Mouse (Mus musculus): ENCODE measurements around the gene AC109138.7. TPM values are rescaled to one million over a fixed set of nuclear protein-coding genes. Genes with fewer than 3 reads are reported as not detected.
A peak's percentile ranks its signal among the peaks of the same experiment; 100 is the strongest.

Gene AC109138.7
- polyA plus RNA-seq, 1 experiment, result not detected

DNA sequence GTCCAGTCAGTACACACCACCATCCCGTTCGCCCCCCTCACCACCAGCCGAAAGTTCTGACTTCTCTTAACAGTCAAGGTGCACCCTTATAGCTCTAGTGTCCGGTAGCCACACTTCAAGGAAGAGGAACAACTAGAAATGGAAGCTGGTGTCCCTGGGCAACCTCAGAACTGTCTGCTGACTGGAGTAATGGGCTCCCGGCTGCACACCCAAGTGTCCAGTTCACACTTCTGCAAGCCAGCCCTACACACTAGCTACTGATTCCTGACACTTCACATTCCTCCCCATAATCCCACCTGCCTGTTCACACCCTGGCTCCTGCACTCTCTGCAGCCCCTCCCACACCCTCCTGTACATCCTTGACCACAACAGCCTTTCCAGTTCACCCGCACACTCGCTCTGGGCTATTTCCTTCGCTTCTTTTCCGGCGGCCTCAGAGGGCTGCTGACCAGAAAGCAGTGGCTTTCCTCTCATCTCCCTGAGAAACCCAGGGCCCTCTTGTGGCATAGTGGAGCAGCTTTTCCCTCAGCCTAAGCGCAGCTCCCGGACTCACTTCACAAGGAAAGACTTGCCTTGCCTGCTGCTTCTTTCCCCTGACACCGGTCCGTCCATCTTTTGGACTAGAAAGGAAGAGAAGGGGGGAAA, 2.0 kb downstream of the AC109138.7 start:
- TF ChIP-seq CTCF (IDR thresholded peaks at IDR 0.05; ENCODE audit: borderline replicate concordance, insufficient read depth, low read length) (peak; percentile 32; the same call in 1 of the 2 replicates), POLR2A (IDR thresholded peaks at IDR 0.05; ENCODE audit: low read depth, low read length) (no peak)
- Histone ChIP-seq H3K27ac (ENCODE audit: insufficient read depth, low read length) (no peak overlapping the region), H3K4me1 (ENCODE audit: control insufficient read depth, insufficient read depth, low read length) (peaks cover 32% of the 10 kb centered on the region), H3K4me3 (ENCODE audit: insufficient read depth, low read length) (peak overlapping the region; percentile 71)

DNA sequence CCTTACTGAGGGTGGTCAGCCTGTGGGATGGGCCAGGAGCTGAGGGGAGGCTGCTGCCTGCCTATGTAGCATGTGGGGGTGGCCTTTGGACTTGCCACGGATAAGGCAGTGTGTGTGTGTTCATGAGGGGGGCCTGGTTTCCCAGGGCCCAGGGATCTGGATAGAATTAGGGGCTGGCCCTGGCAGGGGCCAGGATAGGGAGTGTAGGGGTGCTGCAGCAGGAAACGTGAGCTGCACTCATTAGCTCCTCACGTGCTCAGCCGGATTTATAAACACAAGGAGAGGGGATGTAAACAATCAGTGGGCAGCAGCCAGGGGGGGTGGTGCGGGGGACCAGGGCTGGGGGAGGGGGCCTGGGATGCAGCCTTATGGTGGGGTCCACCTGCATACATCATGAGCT, 3.0 kb downstream of the AC109138.7 start:
- TF ChIP-seq POLR2A (IDR thresholded peaks at IDR 0.05; ENCODE audit: low read depth, low read length) (no peak), CTCF (IDR thresholded peaks at IDR 0.05; ENCODE audit: borderline replicate concordance, insufficient read depth, low read length) (no peak)
- Histone ChIP-seq H3K4me3 (ENCODE audit: insufficient read depth, low read length) (no peak overlapping the region), H3K27ac (ENCODE audit: insufficient read depth, low read length) (no peak overlapping the region), H3K4me1 (ENCODE audit: control insufficient read depth, insufficient read depth, low read length) (peaks cover 33% of the 10 kb centered on the region)

DNA sequence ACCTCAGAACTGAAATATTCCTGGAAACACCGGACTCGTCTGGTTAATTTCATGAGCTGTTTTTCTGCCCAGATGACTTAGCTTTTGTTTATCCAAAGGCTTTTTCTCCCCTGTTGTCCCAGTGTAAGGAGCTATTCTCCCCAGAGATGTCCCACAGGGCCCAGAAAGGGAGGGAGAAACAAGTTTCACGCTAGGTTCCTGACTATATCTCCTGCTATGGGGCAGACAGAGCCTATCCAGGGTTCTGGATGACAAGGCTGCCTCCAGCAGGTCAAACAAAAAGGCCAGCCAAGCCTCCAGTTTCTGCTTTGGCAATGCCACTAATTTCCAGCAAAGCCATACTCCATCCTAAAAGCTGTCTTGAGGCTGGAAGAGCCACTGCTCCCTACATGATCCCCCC, 3.7 kb downstream of the AC109138.7 start:
- no peak overlapping the region for H3K4me3 ChIP-seq (ENCODE audit: insufficient read depth, low read length)
- TF ChIP-seq POLR2A (IDR thresholded peaks at IDR 0.05; ENCODE audit: low read depth, low read length), result no peak
- no peak for TF ChIP-seq CTCF (IDR thresholded peaks at IDR 0.05; ENCODE audit: borderline replicate concordance, insufficient read depth, low read length)
- no peak overlapping the region for H3K27ac ChIP-seq (ENCODE audit: insufficient read depth, low read length)
- peaks cover 31% of the 10 kb centered on the region for H3K4me1 ChIP-seq (ENCODE audit: control insufficient read depth, insufficient read depth, low read length)

DNA sequence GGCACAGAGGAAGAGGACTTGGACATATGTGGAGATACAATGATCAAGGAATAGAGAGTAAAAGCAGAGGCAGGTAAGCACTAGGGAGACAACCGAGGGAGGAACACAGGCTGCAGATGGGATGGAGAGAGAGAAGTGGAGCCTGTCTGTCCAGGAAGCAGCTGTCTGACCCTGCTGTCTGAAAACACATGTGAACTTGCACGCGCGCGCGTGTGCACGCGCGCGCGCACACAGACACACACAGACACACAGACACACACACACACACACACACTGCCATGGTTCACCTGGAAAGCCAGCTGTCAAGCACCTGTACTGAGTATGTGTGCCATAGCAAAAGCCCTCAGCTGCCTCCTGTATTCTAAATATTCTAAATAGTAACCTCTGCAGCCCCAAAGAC, 4.1 kb downstream of the AC109138.7 start:
- TF ChIP-seq POLR2A (IDR thresholded peaks at IDR 0.05; ENCODE audit: low read depth, low read length) (no peak), CTCF (IDR thresholded peaks at IDR 0.05; ENCODE audit: borderline replicate concordance, insufficient read depth, low read length) (no peak)
- Histone ChIP-seq H3K27ac (ENCODE audit: insufficient read depth, low read length) (no peak overlapping the region), H3K4me3 (ENCODE audit: insufficient read depth, low read length) (no peak overlapping the region), H3K4me1 (ENCODE audit: control insufficient read depth, insufficient read depth, low read length) (peaks cover 27% of the 10 kb centered on the region)

DNA sequence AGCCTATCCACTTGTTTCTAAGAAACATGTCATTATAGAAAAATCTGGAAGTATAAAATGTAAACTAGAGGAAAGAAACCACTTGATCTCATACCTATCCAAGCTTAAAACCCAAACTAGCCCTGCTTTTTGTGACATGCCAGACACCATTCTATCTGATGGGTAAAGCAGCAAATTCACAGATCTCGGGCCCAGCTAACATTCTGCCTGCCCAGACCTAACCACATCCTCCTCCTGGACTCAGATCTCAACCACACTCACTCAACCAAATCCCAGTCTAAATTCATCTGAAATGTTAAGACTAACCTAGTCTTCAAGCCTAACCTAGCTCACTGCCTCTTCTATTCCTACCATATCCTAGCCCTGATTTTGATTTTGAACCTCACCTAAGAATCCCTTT, 4.6 kb downstream of the AC109138.7 start:
- Histone ChIP-seq H3K27ac (ENCODE audit: insufficient read depth, low read length) (no peak overlapping the region), H3K4me1 (ENCODE audit: control insufficient read depth, insufficient read depth, low read length) (peaks cover 24% of the 10 kb centered on the region), H3K4me3 (ENCODE audit: insufficient read depth, low read length) (no peak overlapping the region)
- TF ChIP-seq POLR2A (IDR thresholded peaks at IDR 0.05; ENCODE audit: low read depth, low read length) (no peak), CTCF (IDR thresholded peaks at IDR 0.05; ENCODE audit: borderline replicate concordance, insufficient read depth, low read length) (no peak)

DNA sequence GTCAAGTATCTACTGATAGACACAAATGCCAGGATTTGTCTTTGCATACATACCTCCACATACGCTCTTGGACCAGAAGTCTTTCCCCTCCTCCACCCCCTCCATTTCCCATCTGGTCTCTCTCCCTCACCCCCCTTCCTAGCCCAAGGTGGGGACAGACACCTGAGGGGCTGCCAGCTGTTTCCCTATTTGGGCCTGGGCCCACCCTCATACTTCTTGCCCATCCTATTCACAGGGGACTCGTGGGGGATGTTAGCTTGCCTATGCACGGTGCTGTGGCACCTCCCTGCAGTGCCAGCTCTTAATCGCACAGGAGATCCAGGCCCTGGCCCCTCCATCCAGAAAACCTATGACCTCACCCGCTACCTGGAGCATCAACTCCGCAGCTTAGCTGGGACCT, 5.8 kb downstream of the AC109138.7 start:
- Histone ChIP-seq H3K4me1 (ENCODE audit: control insufficient read depth, insufficient read depth, low read length) (peaks cover 23% of the 10 kb centered on the region), H3K27ac (ENCODE audit: insufficient read depth, low read length) (no peak overlapping the region), H3K4me3 (ENCODE audit: insufficient read depth, low read length) (no peak overlapping the region)
- TF ChIP-seq POLR2A (IDR thresholded peaks at IDR 0.05; ENCODE audit: low read depth, low read length), result no peak
- TF ChIP-seq CTCF (IDR thresholded peaks at IDR 0.05; ENCODE audit: borderline replicate concordance, insufficient read depth, low read length), result no peak

DNA sequence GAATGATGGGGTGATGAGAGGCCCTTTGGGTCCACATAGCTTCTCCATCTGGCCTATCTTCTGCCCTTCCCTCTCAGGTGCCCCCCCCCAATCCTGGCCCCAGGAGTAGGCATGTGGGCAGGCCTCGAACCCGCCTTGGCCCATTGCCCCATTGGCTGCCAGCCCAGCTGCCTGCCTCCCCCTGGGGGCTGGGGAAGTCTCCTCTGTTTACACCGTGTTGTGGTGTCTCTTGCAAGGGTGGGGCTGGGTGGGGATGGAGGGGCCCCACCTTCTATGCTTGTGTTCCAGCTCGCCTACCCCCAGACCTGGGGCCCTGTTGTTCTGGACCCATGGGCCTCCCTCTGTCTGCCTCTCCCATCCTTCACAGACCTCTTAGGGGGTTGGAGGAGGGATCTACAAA, 6.3 kb downstream of the AC109138.7 start:
- no peak overlapping the region for H3K4me3 ChIP-seq (ENCODE audit: insufficient read depth, low read length)
- peaks cover 23% of the 10 kb centered on the region for H3K4me1 ChIP-seq (ENCODE audit: control insufficient read depth, insufficient read depth, low read length)
- TF ChIP-seq CTCF (IDR thresholded peaks at IDR 0.05; ENCODE audit: borderline replicate concordance, insufficient read depth, low read length) (no peak), POLR2A (IDR thresholded peaks at IDR 0.05; ENCODE audit: low read depth, low read length) (no peak)
- no peak overlapping the region for H3K27ac ChIP-seq (ENCODE audit: insufficient read depth, low read length)

DNA sequence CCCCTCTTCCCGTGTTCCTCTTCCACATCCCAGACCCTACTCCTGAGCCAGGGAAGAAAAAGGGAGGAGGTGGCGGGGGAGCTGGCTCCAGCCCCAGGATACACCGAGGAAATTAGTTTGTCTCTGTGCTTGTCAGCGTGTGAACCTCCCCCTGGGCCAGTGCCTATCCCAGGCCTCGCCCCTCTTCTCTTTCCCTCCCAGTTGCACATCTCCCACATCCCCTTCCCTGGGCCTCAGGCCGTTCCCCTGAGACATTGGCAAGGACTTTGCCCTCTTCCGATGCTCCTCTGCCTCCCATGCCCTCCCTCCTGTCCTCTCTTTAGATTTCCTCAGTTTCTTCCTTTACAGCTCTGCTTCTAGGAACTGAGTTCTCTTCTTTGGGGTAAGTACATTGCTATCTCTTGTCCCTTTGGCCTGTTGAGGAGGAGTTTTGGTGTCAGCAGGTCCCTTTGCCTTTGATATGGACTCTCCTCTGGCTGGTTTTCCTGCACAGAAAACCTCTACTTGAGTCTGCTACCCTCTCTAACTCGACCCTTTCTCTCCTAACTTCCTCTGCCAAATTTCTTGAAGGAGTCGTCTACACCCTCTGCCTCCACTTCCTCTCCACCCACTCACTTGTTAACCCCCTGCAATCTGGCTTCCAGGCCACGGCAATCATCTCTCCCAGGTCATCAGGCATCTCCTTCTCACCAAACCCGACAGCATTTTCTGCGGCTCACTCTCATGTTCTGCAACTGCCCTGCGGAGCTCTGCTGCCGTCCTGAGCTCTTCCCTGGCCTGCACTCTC, 7.0 kb downstream of the AC109138.7 start:
- H3K27ac ChIP-seq (ENCODE audit: insufficient read depth, low read length), result no peak overlapping the region

DNA sequence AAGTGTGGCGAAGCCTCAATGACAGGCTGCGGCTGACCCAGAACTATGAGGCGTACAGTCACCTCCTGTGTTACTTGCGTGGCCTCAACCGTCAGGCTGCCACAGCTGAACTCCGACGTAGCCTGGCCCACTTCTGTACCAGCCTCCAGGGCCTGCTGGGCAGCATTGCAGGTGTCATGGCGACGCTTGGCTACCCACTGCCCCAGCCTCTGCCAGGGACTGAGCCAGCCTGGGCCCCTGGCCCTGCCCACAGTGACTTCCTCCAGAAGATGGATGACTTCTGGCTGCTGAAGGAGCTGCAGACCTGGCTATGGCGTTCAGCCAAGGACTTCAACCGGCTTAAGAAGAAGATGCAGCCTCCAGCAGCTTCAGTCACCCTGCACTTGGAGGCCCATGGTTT, 8.0 kb downstream of the AC109138.7 start:
- peaks cover 17% of the 10 kb centered on the region for H3K4me1 ChIP-seq (ENCODE audit: control insufficient read depth, insufficient read depth, low read length)
- TF ChIP-seq POLR2A (IDR thresholded peaks at IDR 0.05; ENCODE audit: low read depth, low read length) (no peak), CTCF (IDR thresholded peaks at IDR 0.05; ENCODE audit: borderline replicate concordance, insufficient read depth, low read length) (no peak)
- no peak overlapping the region for H3K4me3 ChIP-seq (ENCODE audit: insufficient read depth, low read length)
- H3K27ac ChIP-seq (ENCODE audit: insufficient read depth, low read length), result no peak overlapping the region

More for the DNA sequence above, 7.0 kb downstream of the AC109138.7 start:
- no peak overlapping the region for H3K4me3 ChIP-seq (ENCODE audit: insufficient read depth, low read length)
- peaks cover 23% of the 10 kb centered on the region for H3K4me1 ChIP-seq (ENCODE audit: control insufficient read depth, insufficient read depth, low read length)
- TF ChIP-seq CTCF (IDR thresholded peaks at IDR 0.05; ENCODE audit: borderline replicate concordance, insufficient read depth, low read length) (no peak), POLR2A (IDR thresholded peaks at IDR 0.05; ENCODE audit: low read depth, low read length) (no peak)

DNA sequence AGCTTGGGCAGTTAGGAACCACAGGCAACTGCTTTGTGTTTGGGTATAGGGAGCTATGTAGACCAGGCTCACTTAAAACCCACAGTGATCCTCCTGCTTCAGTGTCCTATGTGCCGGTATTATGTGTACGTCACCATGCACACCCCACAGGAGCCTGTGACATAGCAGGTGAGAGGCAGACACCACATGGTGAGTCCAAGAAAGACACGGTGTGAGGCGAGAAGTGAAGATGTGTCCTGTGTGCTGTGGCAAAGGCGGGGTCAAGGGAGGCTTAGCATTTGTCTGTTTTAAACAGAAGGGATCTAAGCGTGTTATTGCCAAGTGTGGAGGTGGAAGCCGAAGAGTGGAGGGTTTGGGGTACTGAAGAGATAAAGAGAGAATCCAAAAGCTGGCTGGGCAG, 12.6 kb downstream of the AC109138.7 start:
- TF ChIP-seq CTCF (IDR thresholded peaks at IDR 0.05; ENCODE audit: borderline replicate concordance, insufficient read depth, low read length) (no peak), POLR2A (IDR thresholded peaks at IDR 0.05; ENCODE audit: low read depth, low read length) (no peak)
- Histone ChIP-seq H3K4me1 (ENCODE audit: control insufficient read depth, insufficient read depth, low read length) (peaks cover 10% of the 10 kb centered on the region), H3K4me3 (ENCODE audit: insufficient read depth, low read length) (no peak overlapping the region), H3K27ac (ENCODE audit: insufficient read depth, low read length) (no peak overlapping the region)
